Mouse (Mus musculus): ENCODE measurements around the gene Faap100. TPM values are rescaled to one million over a fixed set of nuclear protein-coding genes. Genes with fewer than 3 reads are reported as not detected.
"Not testable (repeated sequence)": the region's sequence is repeated elsewhere in the genome, so short reads cannot be mapped to it uniquely, and the experiment has no call there.

The Faap100 gene
- polyA plus RNA-seq, 1 experiment from 2014 or later: 22.8 TPM

DNA sequence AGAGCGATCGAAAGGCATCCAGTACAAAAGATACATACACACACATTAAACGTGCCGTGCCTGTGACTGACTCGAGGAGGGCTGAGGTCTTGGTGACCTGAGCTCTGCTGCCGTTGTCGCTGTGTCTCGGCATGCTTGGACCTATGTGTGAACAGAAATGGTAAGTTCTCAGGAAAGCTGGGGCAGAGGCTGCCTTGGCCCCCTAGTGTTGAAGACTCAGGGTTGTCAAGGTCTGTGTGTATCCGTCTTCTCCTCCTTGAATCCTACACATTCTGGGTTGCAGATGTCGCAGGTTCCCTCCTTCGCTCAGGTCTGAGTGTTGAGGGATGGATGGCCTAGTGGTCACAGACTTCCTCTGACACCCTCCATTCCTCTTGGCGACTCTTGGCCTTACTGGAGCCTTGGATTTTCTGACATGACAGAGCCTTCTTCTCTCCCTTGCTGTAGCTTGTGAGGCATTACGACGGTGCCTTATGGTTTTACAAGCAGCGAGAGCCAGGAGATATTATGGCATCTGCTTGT is 22.2 kb downstream of the Faap100 start:
- H3K27me3 ChIP-seq (replicated peaks; ENCODE audit: control insufficient read depth, insufficient read depth, low read length): no peaks in the 10 kb centered on the region
- H3K27ac ChIP-seq (ENCODE audit: low read depth, low read length): no peak overlapping the region
- no peak for DNase-seq (ENCODE audit: low spot score)
- 77% methylated on average over 15 of the region's 15 CpGs for WGBS
- no peaks in the 10 kb centered on the region for H3K36me3 ChIP-seq (ENCODE audit: control insufficient read depth, insufficient read depth, low read length)
- peaks cover 58% of the 10 kb centered on the region for H3K4me1 ChIP-seq (replicated peaks; ENCODE audit: control insufficient read depth, insufficient read depth, low read length)
- H3K9ac ChIP-seq (ENCODE audit: low read depth, low read length): no peak overlapping the region
- no peak for ATAC-seq (replicated peaks; ENCODE audit: low FRiP score)
- H3K9me3 ChIP-seq (ENCODE audit: control insufficient read depth, low read length): no peaks in the 10 kb centered on the region
- no peak overlapping the region for H3K4me2 ChIP-seq
- no peak overlapping the region for H3K4me3 ChIP-seq (ENCODE audit: low read depth, low read length)

DNA sequence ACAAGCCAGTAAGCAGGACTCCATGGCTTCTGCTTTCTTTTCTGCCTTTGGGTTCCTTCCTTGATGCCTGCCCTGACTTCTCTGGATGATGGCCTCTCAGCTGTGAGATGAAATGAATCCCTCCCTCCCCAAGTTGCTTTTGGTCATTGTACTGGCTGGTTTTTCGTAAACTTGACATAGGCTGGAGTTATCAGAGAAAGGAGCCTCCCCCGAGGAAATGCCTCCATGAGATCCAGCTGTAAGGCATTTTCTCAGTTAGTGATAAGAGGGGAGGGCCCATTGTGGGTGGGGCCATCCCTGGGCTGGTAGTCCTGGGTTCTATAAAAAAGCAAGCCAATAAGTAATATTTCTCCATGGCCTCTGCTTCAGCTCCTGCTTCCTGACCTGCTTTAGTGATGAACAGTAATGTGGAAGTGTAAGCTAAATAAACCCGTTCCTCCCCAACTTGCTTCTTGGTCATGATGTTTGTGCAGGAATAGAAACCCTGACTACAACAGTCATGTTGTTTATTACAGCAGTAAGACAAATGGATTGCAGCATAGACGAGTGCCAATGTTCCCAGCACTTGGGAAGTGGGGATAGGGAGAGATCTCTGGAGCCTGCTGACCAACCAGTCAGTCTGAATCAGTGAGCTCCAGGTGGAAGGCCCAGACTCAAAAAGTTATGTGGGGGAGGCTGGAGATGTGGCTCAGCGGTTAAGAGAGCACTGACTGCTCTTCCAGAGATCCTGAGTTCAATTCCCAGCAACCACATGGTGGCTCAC is 23.1 kb downstream of the Faap100 start:
- Histone ChIP-seq H3K4me3 (ENCODE audit: low read depth, low read length) (no peak overlapping the region), H3K9ac (ENCODE audit: low read depth, low read length) (peak overlapping the region; percentile 25; the same call in 1 of the 2 replicates), H3K27ac (ENCODE audit: low read depth, low read length) (peak overlapping the region; percentile 81), H3K36me3 (ENCODE audit: control insufficient read depth, insufficient read depth, low read length) (no peaks in the 10 kb centered on the region), H3K4me1 (replicated peaks; ENCODE audit: control insufficient read depth, insufficient read depth, low read length) (peaks cover 65% of the 10 kb centered on the region), H3K9me3 (ENCODE audit: control insufficient read depth, low read length) (no peaks in the 10 kb centered on the region), H3K4me2 (peak overlapping the region; percentile 37), H3K27me3 (replicated peaks; ENCODE audit: control insufficient read depth, insufficient read depth, low read length) (no peaks in the 10 kb centered on the region)
- no peak for DNase-seq (ENCODE audit: low spot score)
- WGBS: 43% methylated on average over 5 of the region's 5 CpGs
- no peak for ATAC-seq (replicated peaks; ENCODE audit: low FRiP score)

DNA sequence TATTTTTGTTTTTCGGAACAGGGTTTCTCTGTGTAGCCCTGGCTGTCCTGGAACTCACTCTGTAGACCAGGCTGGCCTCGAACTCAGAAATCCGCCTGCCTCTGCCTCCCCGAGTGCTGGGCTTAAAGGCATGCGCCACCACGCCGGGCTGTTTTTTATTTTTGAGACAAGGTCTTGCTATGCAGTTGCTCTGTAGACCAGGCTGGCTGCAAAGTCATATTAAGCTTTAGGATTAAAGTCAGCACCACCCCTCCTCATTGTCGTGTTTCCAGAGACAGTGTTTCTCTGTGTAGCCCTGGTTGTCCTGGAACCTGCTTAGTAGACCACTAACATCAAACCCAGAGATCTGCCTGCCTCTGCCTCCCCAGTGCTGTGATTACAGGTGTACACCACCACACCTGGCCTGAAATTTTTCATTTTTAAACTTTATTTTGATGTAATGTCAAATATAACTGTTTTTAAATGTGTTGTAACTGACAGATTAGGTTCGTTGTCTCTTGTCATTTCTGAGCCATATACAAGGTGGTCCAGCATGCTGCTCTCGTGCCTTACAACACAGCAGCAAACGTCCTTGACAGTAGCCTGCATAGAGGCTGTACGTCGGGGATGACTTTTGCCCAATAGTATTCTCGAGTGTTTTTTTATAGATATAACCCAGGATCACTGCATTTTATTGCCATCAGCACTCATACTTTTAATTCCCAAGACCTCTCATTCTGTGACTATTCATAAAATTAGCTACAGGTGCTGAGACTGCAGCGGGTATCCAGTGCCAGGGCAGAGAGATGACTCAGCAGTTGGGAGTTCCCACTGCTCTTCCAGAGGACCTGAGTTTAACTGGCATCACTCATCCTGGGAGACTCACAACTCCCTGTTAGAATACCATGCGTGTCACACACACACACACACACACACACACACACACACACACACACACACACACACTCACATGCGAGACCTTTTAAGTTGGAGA is 24.0 kb downstream of the Faap100 start:
- no peak overlapping the region for H3K4me3 ChIP-seq (ENCODE audit: low read depth, low read length)

DNA sequence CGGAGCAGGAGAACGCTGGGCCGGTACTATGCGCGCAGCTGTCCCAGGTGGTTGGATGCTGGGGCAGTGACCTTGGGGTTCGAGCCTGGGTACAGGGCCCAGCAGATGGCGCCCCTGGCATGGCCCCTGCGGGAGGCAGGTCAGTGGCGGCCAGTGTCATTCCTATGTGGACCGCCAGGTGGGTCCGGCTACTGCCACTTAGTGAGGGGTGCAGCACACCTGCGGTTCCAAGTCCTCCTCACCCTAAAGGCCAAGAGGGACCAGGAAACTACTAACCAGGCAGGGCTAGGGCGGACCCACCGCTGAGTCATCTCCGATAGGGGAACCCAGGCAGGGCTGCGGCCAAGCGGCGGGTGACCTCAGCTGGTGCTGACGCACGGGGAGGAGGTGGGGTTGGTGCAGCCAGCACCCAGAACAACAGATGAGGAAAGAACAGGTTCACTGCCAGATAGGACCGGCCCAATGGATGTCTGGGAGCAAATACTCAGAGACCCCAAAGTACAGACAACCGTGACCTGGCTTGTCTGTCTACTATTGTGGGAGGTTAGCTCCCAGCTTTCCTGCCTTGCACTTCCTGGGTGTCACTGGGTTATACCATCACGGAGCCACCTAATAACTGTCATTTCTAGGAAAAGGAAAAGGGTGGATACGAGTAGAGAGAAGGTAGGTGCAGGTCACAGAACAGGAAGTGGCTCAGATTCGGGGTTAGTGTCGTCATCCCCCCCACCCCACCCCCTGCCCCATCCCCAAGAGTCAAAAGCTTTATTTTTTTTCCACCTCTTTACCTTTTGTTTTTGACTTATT is 24.9 kb downstream of the Faap100 start:
- Histone ChIP-seq H3K9ac (ENCODE audit: low read depth, low read length) (peak overlapping the region; percentile 43), H3K4me3 (ENCODE audit: low read depth, low read length) (peak overlapping the region; percentile 29), H3K36me3 (ENCODE audit: control insufficient read depth, insufficient read depth, low read length) (no peaks in the 10 kb centered on the region), H3K27me3 (replicated peaks; ENCODE audit: control insufficient read depth, insufficient read depth, low read length) (no peaks in the 10 kb centered on the region), H3K27ac (ENCODE audit: low read depth, low read length) (peak overlapping the region; percentile 81), H3K4me1 (replicated peaks; ENCODE audit: control insufficient read depth, insufficient read depth, low read length) (peaks cover 76% of the 10 kb centered on the region), H3K4me2 (peak overlapping the region; percentile 64), H3K9me3 (ENCODE audit: control insufficient read depth, low read length) (no peaks in the 10 kb centered on the region)
- WGBS: 13% methylated on average over 26 of the region's 26 CpGs
- ATAC-seq (replicated peaks; ENCODE audit: low FRiP score): peak; percentile 84
- peak; percentile 79 for DNase-seq (ENCODE audit: low spot score)

More for the DNA sequence above, 24.0 kb downstream of the Faap100 start:
- Histone ChIP-seq H3K27ac (ENCODE audit: low read depth, low read length) (peak overlapping the region; percentile 81), H3K27me3 (replicated peaks; ENCODE audit: control insufficient read depth, insufficient read depth, low read length) (no peaks in the 10 kb centered on the region), H3K4me2 (peak overlapping the region; percentile 64), H3K4me1 (replicated peaks; ENCODE audit: control insufficient read depth, insufficient read depth, low read length) (peaks cover 67% of the 10 kb centered on the region), H3K9ac (ENCODE audit: low read depth, low read length) (peak overlapping the region; percentile 25; the same call in 1 of the 2 replicates), H3K9me3 (ENCODE audit: control insufficient read depth, low read length) (no peaks in the 10 kb centered on the region), H3K36me3 (ENCODE audit: control insufficient read depth, insufficient read depth, low read length) (no peaks in the 10 kb centered on the region)
- DNase-seq (ENCODE audit: low spot score) (no peak), ATAC-seq (replicated peaks; ENCODE audit: low FRiP score) (no peak)
- WGBS: 82% methylated on average over 17 of the region's 17 CpGs

DNA sequence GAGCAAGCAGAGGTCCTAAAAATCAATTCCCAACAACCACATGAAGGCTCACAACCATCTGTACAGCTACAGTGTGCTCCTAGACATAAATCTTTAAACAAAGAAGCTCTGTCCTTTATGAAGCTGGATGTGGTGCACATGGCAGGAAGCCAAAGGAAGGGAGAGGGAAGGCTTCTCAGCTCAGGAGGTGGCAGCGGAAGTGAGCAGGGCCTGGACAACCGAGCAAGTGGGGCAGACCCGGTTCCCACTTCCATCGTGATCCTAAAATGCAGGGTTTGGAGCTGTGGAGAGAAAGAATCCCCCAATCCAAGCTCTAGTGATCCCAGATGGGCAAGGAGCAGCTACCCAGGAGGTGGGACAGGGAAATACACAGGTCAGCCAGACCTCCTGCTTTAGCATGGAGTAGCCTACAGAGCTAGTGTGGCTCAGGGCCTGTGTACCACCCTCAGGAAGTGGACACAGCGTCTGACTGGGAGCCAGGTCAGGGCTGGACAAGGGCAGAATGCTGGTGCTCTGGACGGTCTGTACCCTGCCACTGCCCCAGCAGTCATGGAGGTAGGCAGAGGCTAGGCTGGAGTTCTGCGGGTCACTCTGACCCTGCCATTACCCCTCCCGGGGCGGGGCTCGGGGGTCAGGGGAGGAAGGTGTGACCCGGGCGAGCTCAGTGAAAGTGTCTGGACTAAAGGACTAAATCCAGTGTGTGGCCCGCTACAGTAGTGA is 25.8 kb downstream of the Faap100 start:
- H3K4me2 ChIP-seq: peak overlapping the region; percentile 64; the same call in 1 of the 2 replicates
- no peaks in the 10 kb centered on the region for H3K36me3 ChIP-seq (ENCODE audit: control insufficient read depth, insufficient read depth, low read length)
- ATAC-seq (replicated peaks; ENCODE audit: low FRiP score) (no peak), DNase-seq (ENCODE audit: low spot score) (no peak)
- H3K4me1 ChIP-seq (replicated peaks; ENCODE audit: control insufficient read depth, insufficient read depth, low read length): peaks cover 66% of the 10 kb centered on the region
- peak overlapping the region; percentile 33; the same call in 1 of the 2 replicates for H3K27ac ChIP-seq (ENCODE audit: low read depth, low read length)
- H3K4me3 ChIP-seq (ENCODE audit: low read depth, low read length): no peak overlapping the region
- H3K9me3 ChIP-seq (ENCODE audit: control insufficient read depth, low read length): no peaks in the 10 kb centered on the region
- H3K9ac ChIP-seq (ENCODE audit: low read depth, low read length): peak overlapping the region; percentile 43
- 69% methylated on average over 13 of the region's 13 CpGs for WGBS
- no peaks in the 10 kb centered on the region for H3K27me3 ChIP-seq (replicated peaks; ENCODE audit: control insufficient read depth, insufficient read depth, low read length)

DNA sequence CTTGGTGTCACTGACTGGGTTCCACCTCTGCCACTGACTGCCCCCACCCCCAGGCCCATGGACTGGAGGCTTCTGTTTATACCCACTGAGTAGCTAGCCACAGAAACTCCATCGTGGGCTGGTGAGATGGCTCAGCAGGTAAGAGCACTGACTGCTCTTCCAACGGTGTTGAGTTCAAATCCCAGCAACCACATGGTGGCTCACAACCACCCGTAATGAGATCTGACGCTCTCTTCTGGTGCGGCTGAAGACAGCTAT is 26.5 kb downstream of the Faap100 start:
- not testable (repeated sequence) for H3K9ac ChIP-seq (ENCODE audit: low read depth, low read length); ATAC-seq (replicated peaks; ENCODE audit: low FRiP score); H3K4me2 ChIP-seq; H3K9me3 ChIP-seq (ENCODE audit: control insufficient read depth, low read length); H3K4me3 ChIP-seq (ENCODE audit: low read depth, low read length); H3K27me3 ChIP-seq (replicated peaks; ENCODE audit: control insufficient read depth, insufficient read depth, low read length); H3K27ac ChIP-seq (ENCODE audit: low read depth, low read length); H3K36me3 ChIP-seq (ENCODE audit: control insufficient read depth, insufficient read depth, low read length); DNase-seq (ENCODE audit: low spot score)
- H3K4me1 ChIP-seq (replicated peaks; ENCODE audit: control insufficient read depth, insufficient read depth, low read length): peaks cover 65% of the 10 kb centered on the region
- WGBS: 86% methylated on average over 5 of the region's 5 CpGs

DNA sequence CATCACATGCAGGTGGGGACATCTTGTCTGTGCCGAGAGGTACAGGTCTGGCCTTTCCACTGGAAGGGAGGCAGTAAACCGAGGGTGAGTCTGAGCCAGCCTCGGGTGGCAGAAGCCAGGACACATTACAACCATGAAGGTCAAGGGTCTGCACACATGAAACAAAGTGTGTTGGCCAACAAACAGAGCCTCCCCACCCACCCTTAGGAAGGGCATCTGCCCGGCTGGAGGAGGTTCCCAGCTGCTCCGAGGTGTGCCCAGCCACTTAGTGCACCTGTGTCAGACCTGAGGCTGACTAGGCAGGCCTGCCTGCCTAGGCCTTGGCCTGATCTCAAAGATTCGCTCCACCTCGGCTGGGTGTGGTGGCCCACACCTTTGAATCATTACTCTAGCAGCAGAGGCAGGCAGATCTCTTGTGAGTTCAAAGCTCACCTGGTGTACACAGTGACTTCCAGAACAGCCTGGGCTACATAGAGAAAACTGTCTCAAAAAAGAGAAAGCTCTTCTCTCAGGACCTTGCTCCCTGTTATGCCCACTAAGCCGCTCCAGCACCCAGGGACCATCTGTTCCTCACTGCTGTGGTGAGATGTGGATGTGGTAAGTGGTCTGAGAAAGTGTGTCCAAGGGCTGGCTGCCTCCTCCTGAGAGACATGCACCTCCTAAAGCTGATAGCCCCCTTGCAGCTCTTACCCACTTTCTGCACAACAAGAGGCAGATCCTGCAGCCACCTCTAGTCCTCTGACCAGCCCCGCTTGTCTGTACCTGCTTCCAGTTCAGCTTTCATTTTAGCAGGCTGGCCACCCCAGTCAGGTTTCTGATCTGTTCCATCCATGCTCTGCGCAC is 27.1 kb downstream of the Faap100 start:
- no peak for DNase-seq (ENCODE audit: low spot score)

More for the DNA sequence above, 27.1 kb downstream of the Faap100 start:
- Histone ChIP-seq H3K9ac (ENCODE audit: low read depth, low read length) (no peak overlapping the region), H3K4me3 (ENCODE audit: low read depth, low read length) (peak overlapping the region; percentile 100; the same call in 1 of the 2 replicates), H3K4me2 (peak overlapping the region; percentile 95), H3K36me3 (ENCODE audit: control insufficient read depth, insufficient read depth, low read length) (peaks cover 7% of the 10 kb centered on the region; the same call in 1 of the 2 replicates), H3K4me1 (replicated peaks; ENCODE audit: control insufficient read depth, insufficient read depth, low read length) (peaks cover 67% of the 10 kb centered on the region), H3K9me3 (ENCODE audit: control insufficient read depth, low read length) (no peaks in the 10 kb centered on the region), H3K27me3 (replicated peaks; ENCODE audit: control insufficient read depth, insufficient read depth, low read length) (no peaks in the 10 kb centered on the region), H3K27ac (ENCODE audit: low read depth, low read length) (peak overlapping the region; percentile 99)
- no peak for ATAC-seq (replicated peaks; ENCODE audit: low FRiP score)
- 83% methylated on average over 10 of the region's 10 CpGs for WGBS

Measured in liver, embryonic 11.5 days (tissue).